Mouse (Mus musculus): Measurements from ENCODE around the gene Ints6. TPM values are rescaled to one million over a fixed set of nuclear protein-coding genes. Genes with fewer than 3 reads are reported as not detected.
A peak's percentile ranks its signal among the peaks of the same experiment; 100 is the strongest.

Ints6 gene
- total and polyA plus RNA-seq, 3 experiments: 3.7 to 16.9 (median 13.6) TPM

DNA sequence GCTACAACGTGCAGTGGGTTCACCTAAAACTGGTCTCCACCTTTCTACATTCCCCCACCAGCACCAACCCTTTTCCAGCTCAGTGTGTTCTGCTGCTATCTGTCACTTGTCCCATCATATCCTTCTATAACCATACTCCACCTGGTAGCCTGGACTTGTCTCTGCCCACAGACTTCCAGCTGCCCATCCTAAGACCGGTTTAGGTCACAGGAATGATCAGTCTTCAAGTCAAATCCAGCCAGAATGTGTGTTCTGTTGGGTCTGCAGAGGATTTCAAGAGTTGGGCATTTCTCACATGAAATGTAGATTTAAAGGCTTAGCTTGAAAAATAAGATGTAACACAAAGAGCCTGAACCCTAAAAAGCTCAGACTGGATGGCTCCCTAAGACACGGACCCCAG lies 87.3 kb downstream of the Ints6 start:
- Histone ChIP-seq H3K27me3 (ENCODE audit: control insufficient read depth, insufficient read depth, low read length) (no peaks in the 10 kb centered on the region), H3K9ac (ENCODE audit: low read depth, low read length) (no peak overlapping the region), H3K4me3 (no peak overlapping the region), H3K4me1 (ENCODE audit: control insufficient read depth, insufficient read depth, low read length) (no peaks in the 10 kb centered on the region), H3K36me3 (ENCODE audit: control insufficient read depth, insufficient read depth, low read length) (no peaks in the 10 kb centered on the region), H3K79me2 (replicated peaks; ENCODE audit: control insufficient read depth, insufficient read depth, low read length) (no peaks in the 10 kb centered on the region), H3K27ac (no peak overlapping the region)
- WGBS: 92% methylated on average over 3 of the region's 3 CpGs
- no peak for DNase-seq
- TF ChIP-seq CTCF (IDR thresholded peaks at IDR 0.05) (peak; percentile 20), POLR2A (IDR thresholded peaks at IDR 0.05; ENCODE audit: insufficient read depth, low read depth, low read length) (no peak), EP300 (IDR thresholded peaks at IDR 0.05; ENCODE audit: insufficient read depth, low read depth, low read length) (no peak)
- intact Hi-C loops (cut with DNase I): no loop called here

DNA sequence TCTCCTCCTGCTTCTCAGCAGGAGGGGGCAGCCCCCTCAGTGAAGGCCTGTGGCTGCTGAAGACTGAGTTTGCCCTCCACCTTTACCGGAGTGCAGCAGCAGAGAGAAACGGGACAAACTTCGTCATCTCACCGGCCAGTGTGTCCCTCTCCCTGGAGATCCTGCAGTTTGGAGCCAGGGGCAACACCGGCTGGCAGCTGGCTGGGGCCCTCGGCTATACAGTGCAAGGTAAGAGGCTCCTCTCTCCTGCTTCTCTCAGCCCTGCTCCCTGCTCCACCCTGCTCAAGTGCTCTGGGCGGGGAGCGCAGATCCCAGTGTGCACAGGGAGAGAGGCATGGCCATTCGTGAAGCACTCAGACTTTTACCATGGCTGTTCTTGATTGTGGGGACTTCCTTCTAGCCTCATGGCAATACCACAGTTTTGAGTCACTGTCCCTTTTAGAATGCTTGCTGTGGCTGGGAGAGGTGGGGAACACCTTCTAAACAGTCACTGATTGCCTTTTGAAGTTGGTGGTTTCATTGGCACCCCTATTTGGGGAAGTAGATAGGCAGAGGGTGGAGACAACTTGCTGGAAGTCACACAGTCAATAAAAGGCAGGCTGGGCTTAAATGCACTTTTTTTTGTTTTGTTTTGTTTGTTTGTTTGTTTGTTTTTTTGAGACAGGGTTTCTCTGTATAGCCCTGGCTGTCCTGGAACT lies 95.8 kb downstream of the Ints6 start:
- H3K27me3 ChIP-seq (ENCODE audit: control insufficient read depth, insufficient read depth, low read length): no peaks in the 10 kb centered on the region
- WGBS: 63% methylated on average over 9 of the region's 9 CpGs
- H3K36me3 ChIP-seq (ENCODE audit: control insufficient read depth, insufficient read depth, low read length): no peaks in the 10 kb centered on the region
- no peak overlapping the region for H3K27ac ChIP-seq
- H3K4me3 ChIP-seq: no peak overlapping the region
- no peaks in the 10 kb centered on the region for H3K79me2 ChIP-seq (replicated peaks; ENCODE audit: control insufficient read depth, insufficient read depth, low read length)
- H3K9ac ChIP-seq (ENCODE audit: low read depth, low read length): no peak overlapping the region
- no peak for TF ChIP-seq EP300 (IDR thresholded peaks at IDR 0.05; ENCODE audit: insufficient read depth, low read depth, low read length)
- TF ChIP-seq POLR2A (IDR thresholded peaks at IDR 0.05; ENCODE audit: insufficient read depth, low read depth, low read length): no peak
- no peak for TF ChIP-seq CTCF (IDR thresholded peaks at IDR 0.05)
- DNase-seq: no peak
- intact Hi-C loops (cut with DNase I): no loop called here
- H3K4me1 ChIP-seq (ENCODE audit: control insufficient read depth, insufficient read depth, low read length): no peaks in the 10 kb centered on the region

DNA sequence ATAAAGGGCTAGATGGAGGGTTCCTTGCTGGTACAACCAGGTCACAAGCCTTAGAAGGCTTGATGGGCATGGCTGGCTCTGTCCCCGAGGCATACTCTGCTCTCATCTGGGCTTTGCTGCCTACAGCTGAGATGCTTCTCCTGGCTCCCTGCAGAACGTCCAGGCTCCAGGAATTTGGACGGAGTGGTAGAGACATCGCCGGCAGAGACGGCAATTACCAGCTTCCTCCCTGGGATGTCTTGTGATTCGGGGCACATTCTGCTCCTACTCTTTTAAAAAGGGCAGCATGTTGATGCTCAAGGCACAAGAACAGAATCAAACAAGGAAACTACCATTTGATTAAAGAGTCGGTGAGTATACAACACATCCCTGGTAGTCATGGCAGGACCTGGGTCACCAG lies 97.6 kb downstream of the Ints6 start, which contains the start of gene Serpine3:
Serpine3 (plus strand) TSS at position 301 of the 400 bp plus-strand sequence.
- DNase-seq: no peak
- H3K9ac ChIP-seq (ENCODE audit: low read depth, low read length): no peak within 1 kb of the TSS
- H3K79me2 ChIP-seq (replicated peaks; ENCODE audit: control insufficient read depth, insufficient read depth, low read length): no peaks in the 10 kb centered on the region
- TF ChIP-seq EP300 (IDR thresholded peaks at IDR 0.05; ENCODE audit: insufficient read depth, low read depth, low read length) (no peak), CTCF (IDR thresholded peaks at IDR 0.05) (no peak), POLR2A (IDR thresholded peaks at IDR 0.05; ENCODE audit: insufficient read depth, low read depth, low read length) (no peak)
- H3K4me1 ChIP-seq (ENCODE audit: control insufficient read depth, insufficient read depth, low read length): no peaks in the 10 kb centered on the region
- no peaks in the 10 kb centered on the region for H3K36me3 ChIP-seq (ENCODE audit: control insufficient read depth, insufficient read depth, low read length)
- no peaks in the 10 kb centered on the region for H3K27me3 ChIP-seq (ENCODE audit: control insufficient read depth, insufficient read depth, low read length)
- H3K27ac ChIP-seq: no peak within 1 kb of the TSS
- no peak within 1 kb of the TSS for H3K4me3 ChIP-seq
- intact Hi-C loops (cut with DNase I): no loop called here
- 84% methylated on average over 8 of the region's 8 CpGs for WGBS

- no peaks in the 10 kb centered on the region for H3K79me2 ChIP-seq (replicated peaks; ENCODE audit: control insufficient read depth, insufficient read depth, low read length)
- no peaks in the 10 kb centered on the region for H3K36me3 ChIP-seq (ENCODE audit: control insufficient read depth, insufficient read depth, low read length)
- H3K9ac ChIP-seq (ENCODE audit: low read depth, low read length): no peak overlapping the region
- H3K27ac ChIP-seq: no peak overlapping the region
- TF ChIP-seq CTCF (IDR thresholded peaks at IDR 0.05) (no peak), EP300 (IDR thresholded peaks at IDR 0.05; ENCODE audit: insufficient read depth, low read depth, low read length) (no peak), POLR2A (IDR thresholded peaks at IDR 0.05; ENCODE audit: insufficient read depth, low read depth, low read length) (no peak)
- H3K4me3 ChIP-seq: no peak overlapping the region
- H3K4me1 ChIP-seq (ENCODE audit: control insufficient read depth, insufficient read depth, low read length): no peaks in the 10 kb centered on the region
- no peaks in the 10 kb centered on the region for H3K27me3 ChIP-seq (ENCODE audit: control insufficient read depth, insufficient read depth, low read length)
- 76% methylated on average over 6 of the region's 6 CpGs for WGBS
- no peak for DNase-seq
- intact Hi-C loops (cut with DNase I): no loop called here
Observed at GRCm38 (mm10) chr14:62662381-62662780, 98.6 kb downstream of the Ints6 start.

DNA sequence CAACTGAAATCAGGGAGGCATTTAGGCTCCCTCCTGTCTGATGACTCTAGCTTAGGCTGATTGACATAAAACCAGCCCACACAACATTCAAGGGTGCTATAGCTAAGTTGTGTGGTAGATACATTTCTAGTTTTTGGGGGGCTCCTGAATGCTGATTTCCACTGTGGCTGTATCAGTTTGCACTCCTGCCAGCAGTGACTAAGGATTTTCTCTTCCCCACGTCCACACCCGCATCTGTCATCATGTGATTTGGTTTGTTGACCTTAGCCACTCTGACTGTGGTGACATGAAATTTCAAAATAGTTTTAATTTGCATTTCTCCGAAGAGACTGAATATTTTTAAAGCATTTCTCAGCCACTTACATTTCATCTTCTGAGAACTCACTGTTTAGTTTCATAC lies 103.5 kb downstream of the Ints6 start:
- Histone ChIP-seq H3K4me3 (no peak overlapping the region), H3K79me2 (replicated peaks; ENCODE audit: control insufficient read depth, insufficient read depth, low read length) (no peaks in the 10 kb centered on the region), H3K4me1 (ENCODE audit: control insufficient read depth, insufficient read depth, low read length) (no peaks in the 10 kb centered on the region), H3K36me3 (ENCODE audit: control insufficient read depth, insufficient read depth, low read length) (no peaks in the 10 kb centered on the region), H3K27me3 (ENCODE audit: control insufficient read depth, insufficient read depth, low read length) (no peaks in the 10 kb centered on the region), H3K27ac (no peak overlapping the region), H3K9ac (ENCODE audit: low read depth, low read length) (no peak overlapping the region)
- TF ChIP-seq CTCF (IDR thresholded peaks at IDR 0.05) (no peak), POLR2A (IDR thresholded peaks at IDR 0.05; ENCODE audit: insufficient read depth, low read depth, low read length) (no peak), EP300 (IDR thresholded peaks at IDR 0.05; ENCODE audit: insufficient read depth, low read depth, low read length) (no peak)
- 57% methylated on average over 3 of the region's 3 CpGs for WGBS
- DNase-seq: no peak
- intact Hi-C loops (cut with DNase I): no loop called here

DNA sequence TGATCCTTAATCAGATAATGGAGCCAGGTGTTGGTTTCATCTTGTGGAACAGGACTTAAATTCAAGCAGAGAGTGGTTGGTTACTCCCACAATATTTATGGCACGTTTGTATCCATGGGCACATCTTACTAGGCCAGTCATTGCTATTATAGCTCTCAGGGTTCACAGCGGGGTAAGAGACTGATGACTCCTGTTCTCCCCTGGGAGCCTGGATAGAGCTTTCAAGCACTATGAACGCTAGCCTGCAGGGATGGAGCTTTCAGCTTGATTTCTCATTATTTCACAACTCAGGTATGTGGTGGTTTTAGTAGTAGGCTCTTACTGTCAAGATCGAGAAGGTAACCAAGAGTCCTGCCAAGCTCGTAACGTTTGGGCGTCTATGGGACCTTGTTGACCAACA lies 105.0 kb downstream of the Ints6 start:
- DNase-seq: no peak
- H3K36me3 ChIP-seq (ENCODE audit: control insufficient read depth, insufficient read depth, low read length): no peaks in the 10 kb centered on the region
- H3K9ac ChIP-seq (ENCODE audit: low read depth, low read length): no peak overlapping the region
- intact Hi-C loops (cut with DNase I): no loop called here
- H3K79me2 ChIP-seq (replicated peaks; ENCODE audit: control insufficient read depth, insufficient read depth, low read length): no peaks in the 10 kb centered on the region
- no peaks in the 10 kb centered on the region for H3K4me1 ChIP-seq (ENCODE audit: control insufficient read depth, insufficient read depth, low read length)
- H3K27me3 ChIP-seq (ENCODE audit: control insufficient read depth, insufficient read depth, low read length): no peaks in the 10 kb centered on the region
- H3K4me3 ChIP-seq: no peak overlapping the region
- 78% methylated on average over 7 of the region's 7 CpGs for WGBS
- H3K27ac ChIP-seq: no peak overlapping the region
- no peak for TF ChIP-seq POLR2A (IDR thresholded peaks at IDR 0.05; ENCODE audit: insufficient read depth, low read depth, low read length)
- TF ChIP-seq CTCF (IDR thresholded peaks at IDR 0.05): no peak
